8 mouse cellular contexts compared by ENCODE assay signal in genomic region chr11:100318529-100319451, GRCm38 (mm10). TPM values are rescaled to one million over a fixed set of nuclear protein-coding genes. Genes with fewer than 3 reads are reported as not detected.
DNase-seq lines count a peak whose midpoint lies in the region; ATAC-seq and TF ChIP-seq lines count a peak whose summit lies in the region.

No protein-coding gene starts in this region.

- ATAC-seq in embryonic facial prominence, embryonic 12.5 days (ENCODE audit: insufficient number of reproducible peaks, insufficient read depth, low FRiP score, low TSS enrichment): no peak
- ATAC-seq in limb, embryonic 11.5 days (ENCODE audit: insufficient number of reproducible peaks, low FRiP score, low TSS enrichment, low read depth): no peak
- no peak for ATAC-seq in stomach, embryonic 14.5 days (ENCODE audit: insufficient number of reproducible peaks, insufficient read depth, low FRiP score, low read depth)

- H3K9me3 ChIP-seq in embryonic facial prominence, embryonic 12.5 days: no peaks in the 10 kb centered on the region
- no peaks in the 10 kb centered on the region for H3K9me3 ChIP-seq in limb, embryonic 11.5 days (ENCODE audit: control insufficient read depth, low read length)
- H3K9me3 ChIP-seq in stomach, embryonic 14.5 days (ENCODE audit: control insufficient read depth, low read depth, low read length): no peaks in the 10 kb centered on the region

- H3K27ac ChIP-seq in cerebellum, adult 2 months (ENCODE audit: insufficient read depth, low read length): peak overlapping the region; percentile 72; the same call in 1 of the 2 replicates
- H3K27ac ChIP-seq in embryonic facial prominence, embryonic 12.5 days: no peak overlapping the region
- H3K27ac ChIP-seq in limb, embryonic 11.5 days (replicated peaks; ENCODE audit: low read depth, low read length): no peak overlapping the region
- no peak overlapping the region for H3K27ac ChIP-seq in stomach, embryonic 14.5 days (ENCODE audit: low read length)

- peak overlapping the region; percentile 49 for H3K4me2 ChIP-seq in embryonic facial prominence, embryonic 12.5 days (replicated peaks)
- peak overlapping the region; percentile 45 for H3K4me2 ChIP-seq in limb, embryonic 11.5 days (ENCODE audit: low read depth, severe bottlenecking)
- peak overlapping the region; percentile 32 for H3K4me2 ChIP-seq in stomach, embryonic 14.5 days (replicated peaks; ENCODE audit: low read depth, low read length)

- TF ChIP-seq POLR2A in cerebellum, adult 2 months (IDR thresholded peaks at IDR 0.05; ENCODE audit: borderline replicate concordance, insufficient read depth, low read length): no peak

- H3K36me3 ChIP-seq in embryonic facial prominence, embryonic 12.5 days: peaks cover 14% of the 10 kb centered on the region
- peaks cover 15% of the 10 kb centered on the region; the same call in 1 of the 2 replicates for H3K36me3 ChIP-seq in limb, embryonic 11.5 days (ENCODE audit: control insufficient read depth, insufficient read depth, low read length)
- peaks cover 19% of the 10 kb centered on the region for H3K36me3 ChIP-seq in stomach, embryonic 14.5 days (ENCODE audit: control insufficient read depth, insufficient read depth, low read length)

- WGBS in cerebellum, adult 2 months: 80% methylated on average over 10 of the region's 10 CpGs
- 90% methylated on average over 10 of the region's 10 CpGs for WGBS in embryonic facial prominence, embryonic 12.5 days
- 86% methylated on average over 10 of the region's 10 CpGs for WGBS in limb, embryonic 11.5 days
- WGBS in stomach, embryonic 14.5 days: 82% methylated on average over 10 of the region's 10 CpGs

- H3K4me3 ChIP-seq in cerebellum, adult 2 months (replicated peaks; ENCODE audit: insufficient read depth, low read depth, low read length): peak overlapping the region; percentile 66
- H3K4me3 ChIP-seq in embryonic facial prominence, embryonic 12.5 days: peak overlapping the region; percentile 83
- peak overlapping the region; percentile 75 for H3K4me3 ChIP-seq in limb, embryonic 11.5 days (ENCODE audit: low read depth, low read length)
- peak overlapping the region; percentile 10 for H3K4me3 ChIP-seq in stomach, embryonic 14.5 days (ENCODE audit: low read depth, low read length)

- H3K27me3 ChIP-seq in cerebellum, adult 2 months (ENCODE audit: control insufficient read depth, insufficient read depth, low read length): no peaks in the 10 kb centered on the region
- H3K27me3 ChIP-seq in embryonic facial prominence, embryonic 12.5 days: no peaks in the 10 kb centered on the region
- no peaks in the 10 kb centered on the region for H3K27me3 ChIP-seq in limb, embryonic 11.5 days (ENCODE audit: control insufficient read depth, insufficient read depth, low read length)
- H3K27me3 ChIP-seq in stomach, embryonic 14.5 days (ENCODE audit: control insufficient read depth, insufficient read depth, low read length): no peaks in the 10 kb centered on the region

- peak; percentile 38 to 50 for DNase-seq in cerebellum, adult 2 months
- DNase-seq in cerebellum, adult 8-10 months: no peak
- DNase-seq in A20 (ENCODE audit: low read depth, low spot score): peak; percentile 8
- DNase-seq in limb, embryonic 11.5 days (ENCODE audit: low spot score): no peak
- no peak for DNase-seq in MN1 (ENCODE audit: low spot score)
- no peak for DNase-seq in lung, postnatal 36 days

- no peak for TF ChIP-seq CTCF in cerebellum, adult 2 months (IDR thresholded peaks at IDR 0.05; ENCODE audit: borderline replicate concordance, insufficient read depth, low read depth, low read length)

- H3K4me1 ChIP-seq in cerebellum, adult 2 months (ENCODE audit: control insufficient read depth, insufficient read depth, low read length): no peaks in the 10 kb centered on the region
- no peaks in the 10 kb centered on the region for H3K4me1 ChIP-seq in embryonic facial prominence, embryonic 12.5 days
- H3K4me1 ChIP-seq in limb, embryonic 11.5 days (ENCODE audit: control insufficient read depth, insufficient read depth, low read length): no peaks in the 10 kb centered on the region
- H3K4me1 ChIP-seq in stomach, embryonic 14.5 days (ENCODE audit: control insufficient read depth, insufficient read depth, low read length): no peaks in the 10 kb centered on the region

- H3K9ac ChIP-seq in embryonic facial prominence, embryonic 12.5 days: peak overlapping the region; percentile 38; the same call in 1 of the 2 replicates
- no peak overlapping the region; the same call in 1 of the 2 replicates for H3K9ac ChIP-seq in limb, embryonic 11.5 days (ENCODE audit: low read length)
- no peak overlapping the region for H3K9ac ChIP-seq in stomach, embryonic 14.5 days (replicated peaks; ENCODE audit: low read depth, low read length)

RNA-seq across cellular contexts. Expression of gene Eif1, which starts 0.9 kb away (rescaled TPM):
- polyA plus RNA-seq in cerebellum, adult 2 months (2012; rRNA removed): 430 and 502 TPM in 2 replicates
- 1,469 and 1,519 TPM in 2 replicates for polyA plus RNA-seq in embryonic facial prominence, embryonic 12.5 days (2016; fragmentation: Nextera tagmentation; extraction: Ambion mirVana)
- 1,608 and 1,642 TPM in 2 replicates for polyA plus RNA-seq in limb, embryonic 11.5 days (2014; fragmentation: Nextera tagmentation; extraction: Ambion mirVana)
- 2,030 and 2,105 TPM in 2 replicates for polyA plus RNA-seq in stomach, embryonic 14.5 days (2014; fragmentation: Nextera tagmentation; extraction: Ambion mirVana)

RNA-seq across cellular contexts. Expression of gene Gast, which starts 15.4 kb away (rescaled TPM):
- polyA plus RNA-seq in cerebellum, adult 2 months (2012; rRNA removed): not detected in 2 replicates
- polyA plus RNA-seq in embryonic facial prominence, embryonic 12.5 days (2016; fragmentation: Nextera tagmentation; extraction: Ambion mirVana): not detected in 2 replicates
- not detected in 2 replicates for polyA plus RNA-seq in limb, embryonic 11.5 days (2014; fragmentation: Nextera tagmentation; extraction: Ambion mirVana)
- polyA plus RNA-seq in stomach, embryonic 14.5 days (2014; fragmentation: Nextera tagmentation; extraction: Ambion mirVana): 6.9 and 13.2 TPM in 2 replicates

RNA-seq across cellular contexts. Expression of gene Hap1, which starts 37.1 kb away (rescaled TPM):
- 105 and 107 TPM in 2 replicates for polyA plus RNA-seq in cerebellum, adult 2 months (2012; rRNA removed)
- 10.6 and 13.4 TPM in 2 replicates for polyA plus RNA-seq in embryonic facial prominence, embryonic 12.5 days (2016; fragmentation: Nextera tagmentation; extraction: Ambion mirVana)
- 0.38 and 0.39 TPM in 2 replicates for polyA plus RNA-seq in limb, embryonic 11.5 days (2014; fragmentation: Nextera tagmentation; extraction: Ambion mirVana)
- polyA plus RNA-seq in stomach, embryonic 14.5 days (2014; fragmentation: Nextera tagmentation; extraction: Ambion mirVana): 10.8 and 12.3 TPM in 2 replicates

RNA-seq across cellular contexts. Expression of gene Krt42, which starts 49.1 kb away (rescaled TPM):
- not detected in 2 replicates for polyA plus RNA-seq in cerebellum, adult 2 months (2012; rRNA removed)
- polyA plus RNA-seq in embryonic facial prominence, embryonic 12.5 days (2016; fragmentation: Nextera tagmentation; extraction: Ambion mirVana): not detected in 2 replicates
- 0.09 and 0.26 TPM in 2 replicates for polyA plus RNA-seq in limb, embryonic 11.5 days (2014; fragmentation: Nextera tagmentation; extraction: Ambion mirVana)
- polyA plus RNA-seq in stomach, embryonic 14.5 days (2014; fragmentation: Nextera tagmentation; extraction: Ambion mirVana): not detected in 2 replicates

RNA-seq across cellular contexts. Expression of gene Krt17, which starts 58.0 kb away (rescaled TPM):
- polyA plus RNA-seq in cerebellum, adult 2 months (2012; rRNA removed): 0.11 and 0.16 TPM in 2 replicates
- polyA plus RNA-seq in embryonic facial prominence, embryonic 12.5 days (2016; fragmentation: Nextera tagmentation; extraction: Ambion mirVana): 8.1 and 12.4 TPM in 2 replicates
- 11.2 and 11.6 TPM in 2 replicates for polyA plus RNA-seq in limb, embryonic 11.5 days (2014; fragmentation: Nextera tagmentation; extraction: Ambion mirVana)
- 26.7 and 30.7 TPM in 2 replicates for polyA plus RNA-seq in stomach, embryonic 14.5 days (2014; fragmentation: Nextera tagmentation; extraction: Ambion mirVana)

Comparison
In these comparisons a context has a peak if more than half of its experiments do, and no peak if none do; other contexts are left out.
1. DNase-seq: peak in cerebellum, adult 2 months (2 of 2) and A20 (single experiment); none in cerebellum, adult 8-10 months (single experiment), limb, embryonic 11.5 days (single experiment), MN1 (single experiment) and lung, postnatal 36 days (single experiment).
2. H3K4me3 ChIP-seq: peak in every context shown above with its lines; median percentile 83 in embryonic facial prominence, embryonic 12.5 days; 75 in limb, embryonic 11.5 days; 66 in cerebellum, adult 2 months; 10 in stomach, embryonic 14.5 days.
3. Peak in every context shown above with its lines, with median percentiles within 50 percentile points of each other: H3K4me2 ChIP-seq.